8 mouse cellular contexts compared by ENCODE assay signal in genomic region chr12:81807953-81808352, GRCm38 (mm10). TPM values are rescaled to one million over a fixed set of nuclear protein-coding genes. Genes with fewer than 3 reads are reported as not detected.
A peak's percentile ranks its signal among the peaks of the same experiment; 100 is the strongest.
DNase-seq lines count a peak whose midpoint lies in the region; ATAC-seq and TF ChIP-seq lines count a peak whose summit lies in the region.
"Had no signal": no experiment of that assay in that cellular context is flagged by ENCODE, and none has a peak within 500 bp of the region (broad histone marks: within the 10 kb centered on the region; RNA-seq: fewer than 3 reads in every experiment).

No protein-coding gene starts in this region.

- H3K9me3 ChIP-seq in limb, embryonic 11.5 days (ENCODE audit: control insufficient read depth, low read length), result no peaks in the 10 kb centered on the region
- H3K9me3 ChIP-seq in midbrain, postnatal 0 days (ENCODE audit: low read length), result no peaks in the 10 kb centered on the region

- no peak overlapping the region for H3K9ac ChIP-seq in limb, embryonic 11.5 days (ENCODE audit: low read length)
- H3K9ac ChIP-seq in midbrain, postnatal 0 days (replicated peaks; ENCODE audit: low read length, poor library complexity, severe bottlenecking), result no peak overlapping the region

- DNase-seq in Muller cell, postnatal 12 days (ENCODE audit: inconsistent ontology term), result peak; percentile 40
- peak; percentile 61 to 70 for DNase-seq in cerebellum, postnatal 10 days
- peak; percentile 20 for DNase-seq in heart, postnatal 4 days
- DNase-seq in limb, embryonic 11.5 days (ENCODE audit: low spot score), result no peak
- DNase-seq in midbrain, postnatal 0 days (ENCODE audit: low spot score), result peak; percentile 19
- no peak for DNase-seq in adipocyte (ENCODE audit: low spot score)
- DNase-seq in spleen, postnatal 36 days (ENCODE audit: low spot score in 2 of 2), result no peak

- WGBS in limb, embryonic 11.5 days, result 29% methylated on average over 11 of the region's 11 CpGs
- 13% methylated on average over 11 of the region's 11 CpGs for WGBS in midbrain, postnatal 0 days

- peak overlapping the region; percentile 48 for H3K4me2 ChIP-seq in limb, embryonic 11.5 days (ENCODE audit: low read depth, severe bottlenecking)
- peak overlapping the region; percentile 39 for H3K4me2 ChIP-seq in midbrain, postnatal 0 days (ENCODE audit: low read depth, low read length, poor library complexity, severe bottlenecking)

- TF ChIP-seq CTCF in midbrain, postnatal 0 days (IDR thresholded peaks at IDR 0.05), result no peak

- no peaks in the 10 kb centered on the region for H3K36me3 ChIP-seq in limb, embryonic 11.5 days (ENCODE audit: control insufficient read depth, insufficient read depth, low read length)
- no peaks in the 10 kb centered on the region for H3K36me3 ChIP-seq in midbrain, postnatal 0 days (ENCODE audit: insufficient read depth, low read length)

- H3K27me3 ChIP-seq in limb, embryonic 11.5 days (ENCODE audit: control insufficient read depth, insufficient read depth, low read length), result no peaks in the 10 kb centered on the region
- H3K27me3 ChIP-seq in midbrain, postnatal 0 days (ENCODE audit: insufficient read depth, low read length), result no peaks in the 10 kb centered on the region

- no peaks in the 10 kb centered on the region for H3K4me1 ChIP-seq in limb, embryonic 11.5 days (ENCODE audit: control insufficient read depth, insufficient read depth, low read length)
- no peaks in the 10 kb centered on the region; the same call in 1 of the 2 replicates for H3K4me1 ChIP-seq in midbrain, postnatal 0 days (ENCODE audit: insufficient read depth, low read length)

- no peak overlapping the region for H3K4me3 ChIP-seq in limb, embryonic 11.5 days (ENCODE audit: low read depth, low read length)
- H3K4me3 ChIP-seq in midbrain, postnatal 0 days (ENCODE audit: low read depth, low read length), result no peak overlapping the region
- H3K4me3 ChIP-seq: myocyte had no signal

- ATAC-seq in limb, embryonic 11.5 days (ENCODE audit: insufficient number of reproducible peaks, low FRiP score, low TSS enrichment, low read depth), result no peak
- ATAC-seq in midbrain, postnatal 0 days (ENCODE audit: low FRiP score), result no peak

- H3K27ac ChIP-seq in limb, embryonic 11.5 days (replicated peaks; ENCODE audit: low read depth, low read length), result no peak overlapping the region
- no peak overlapping the region for H3K27ac ChIP-seq in midbrain, postnatal 0 days (ENCODE audit: low read depth, low read length)

RNA-seq across cellular contexts. Expression of gene Map3k9, which starts 27.0 kb away (rescaled TPM):
- under 1 TPM; 0.31 to 0.72 TPM for total RNA-seq in heart, postnatal 4 days (2021)
- 0.60 and 0.61 TPM in 2 replicates for polyA plus RNA-seq in limb, embryonic 11.5 days (2014; fragmentation: Nextera tagmentation; extraction: Ambion mirVana)
- total RNA-seq in midbrain, postnatal 0 days (2014; rRNA removed), result 67.1 and 71.1 TPM in 2 replicates
- polyA plus RNA-seq in midbrain, postnatal 0 days (2015; fragmentation: Nextera tagmentation; extraction: Ambion mirVana), result 7.9 and 9.3 TPM in 2 replicates

RNA-seq across cellular contexts. Expression of gene Pcnx, which starts 51.9 kb away (rescaled TPM):
- 10 to 100 TPM; 71.6 to 86.7 TPM for total RNA-seq in heart, postnatal 4 days (2021)
- polyA plus RNA-seq in limb, embryonic 11.5 days (2014; fragmentation: Nextera tagmentation; extraction: Ambion mirVana), result 12.5 and 12.8 TPM in 2 replicates
- total RNA-seq in midbrain, postnatal 0 days (2014; rRNA removed), result 46.6 TPM in 2 replicates
- polyA plus RNA-seq in midbrain, postnatal 0 days (2015; fragmentation: Nextera tagmentation; extraction: Ambion mirVana), result 4.8 and 8.2 TPM in 2 replicates

Comparison
In these comparisons a context has a peak if more than half of its experiments do, and no peak if none do; other contexts are left out.
1. DNase-seq: peak in Muller cell, postnatal 12 days (single experiment), cerebellum, postnatal 10 days (2 of 2), heart, postnatal 4 days (single experiment) and midbrain, postnatal 0 days (single experiment); none in limb, embryonic 11.5 days (single experiment), adipocyte (single experiment) and spleen, postnatal 36 days (0 of 2).
2. RNA of gene Map3k9, which starts 27.0 kb away (total RNA-seq): 67.1 to 71.1 TPM in midbrain, postnatal 0 days; 0.31 to 0.72 TPM in heart, postnatal 4 days; every median in the first group is over 10 times any median in the second.